Mouse (Mus musculus) embryonic facial prominence, embryonic 10.5 days (tissue): Measurements from ENCODE around the gene Rab3c. TPM values are rescaled to one million over a fixed set of nuclear protein-coding genes. Genes with fewer than 3 reads are reported as not detected.

ENCODE experiments used
- DNase-seq: peaks from one replicate; pipeline ENCODE4 v3.0.0-alpha.2; 2017; ENCODE audit warnings: low spot score
- H3K27ac ChIP-seq: fragments of 300-500 bp; sonication (generic); replicated peaks from 2 replicates; pipeline ENCODE4 v1.5.1; 2016; ENCODE audit warnings: mild to moderate bottlenecking
- H3K27me3 ChIP-seq: fragments of 300-500 bp; sonication (generic); replicated peaks from 2 replicates; pipeline ENCODE4 v1.6.1; 2016; ENCODE audit warnings: low read depth, mild to moderate bottlenecking; ENCODE audit not compliant: poor library complexity, severe bottlenecking
- H3K36me3 ChIP-seq: fragments of 300-500 bp; sonication (generic); replicated peaks from 2 replicates; pipeline ENCODE4 v1.6.1; 2016; ENCODE audit warnings: mild to moderate bottlenecking, moderate library complexity
- H3K4me1 ChIP-seq: fragments of 300-500 bp; sonication (generic); 2 replicates; pipeline ENCODE4 v1.6.1; 2016
- H3K4me3 ChIP-seq: fragments of 300-500 bp; sonication (generic); 2 replicates; pipeline ENCODE4 v1.5.1; 2016; ENCODE audit warnings: mild to moderate bottlenecking, moderate library complexity
- H3K9me3 ChIP-seq: fragments of 300-500 bp; sonication (generic); 2 replicates; pipeline ENCODE4 v1.6.1; 2016; ENCODE audit warnings: mild to moderate bottlenecking
- whole genome bisulfite sequencing: fragments of 180-500 bp; shearing (Covaris S2); methylation state at CpG from one replicate; pipeline ENCODE4 v1.1.7; 2016; 5-methylcytosine and 5-hydroxymethylcytosine counted together
- polyA plus RNA-seq: library from polyadenylated mRNA; unstranded; fragments of >200 nt; fragmentation: Nextera tagmentation; extraction: Ambion mirVana; gene quantifications from 2 replicates; pipeline ENCODE4 v1.2.1, GENCODE M21; 2016

Gene Rab3c
- polyA plus RNA-seq, 1 experiment from 2014 or later, result 2.9 TPM

- 90% methylated on average over 5 of the region's 5 CpGs for WGBS
- Histone ChIP-seq H3K4me3 (no peak overlapping the region), H3K9me3 (no peaks in the 10 kb centered on the region), H3K36me3 (no peaks in the 10 kb centered on the region), H3K27me3 (no peaks in the 10 kb centered on the region), H3K4me1 (no peaks in the 10 kb centered on the region), H3K27ac (no peak overlapping the region)
- DNase-seq, result no peak
Observed at GRCm38 (mm10) chr13:110116892-110117291, 163.9 kb downstream of the Rab3c start.

GRCm38 (mm10) chr13:110116316-110116715 is 164.5 kb downstream of the Rab3c start:
- no peak for DNase-seq
- Histone ChIP-seq H3K4me3 (no peak overlapping the region), H3K4me1 (no peaks in the 10 kb centered on the region), H3K27ac (no peak overlapping the region), H3K27me3 (no peaks in the 10 kb centered on the region), H3K36me3 (no peaks in the 10 kb centered on the region), H3K9me3 (no peaks in the 10 kb centered on the region)
- WGBS, result 86% methylated on average over 3 of the region's 3 CpGs

GRCm38 (mm10) chr13:110114870-110115645 is 165.7 kb downstream of the Rab3c start:
- Histone ChIP-seq H3K27ac (no peak overlapping the region), H3K4me1 (no peaks in the 10 kb centered on the region), H3K4me3 (no peak overlapping the region), H3K36me3 (no peaks in the 10 kb centered on the region), H3K27me3 (no peaks in the 10 kb centered on the region), H3K9me3 (no peaks in the 10 kb centered on the region)
- no peak for DNase-seq
- 65% methylated on average over 7 of the region's 7 CpGs for WGBS

- DNase-seq, result no peak
- WGBS, result 92% methylated on average over 6 of the region's 6 CpGs
- no peaks in the 10 kb centered on the region for H3K27me3 ChIP-seq
- no peak overlapping the region for H3K27ac ChIP-seq
- no peaks in the 10 kb centered on the region for H3K9me3 ChIP-seq
- no peak overlapping the region for H3K4me3 ChIP-seq
- no peaks in the 10 kb centered on the region for H3K36me3 ChIP-seq
- no peaks in the 10 kb centered on the region for H3K4me1 ChIP-seq
Observed at GRCm38 (mm10) chr13:110113711-110114110, 167.1 kb downstream of the Rab3c start.

- H3K4me3 ChIP-seq, result no peak overlapping the region
- no peak for DNase-seq
- peaks cover 8% of the 10 kb centered on the region; the same call in 1 of the 2 replicates for H3K4me1 ChIP-seq
- 85% methylated on average over 6 of the region's 6 CpGs for WGBS
- H3K36me3 ChIP-seq, result no peaks in the 10 kb centered on the region
- no peak overlapping the region for H3K27ac ChIP-seq
- H3K27me3 ChIP-seq, result no peaks in the 10 kb centered on the region
- H3K9me3 ChIP-seq, result no peaks in the 10 kb centered on the region
Observed at GRCm38 (mm10) chr13:110097424-110098050, 183.3 kb downstream of the Rab3c start.

GRCm38 (mm10) chr13:110094998-110095397 is 185.8 kb downstream of the Rab3c start:
- Histone ChIP-seq H3K36me3 (no peaks in the 10 kb centered on the region), H3K4me1 (peaks cover 8% of the 10 kb centered on the region; the same call in 1 of the 2 replicates), H3K9me3 (no peaks in the 10 kb centered on the region), H3K27ac (no peak overlapping the region; the same call in 1 of the 2 replicates), H3K4me3 (no peak overlapping the region), H3K27me3 (no peaks in the 10 kb centered on the region)
- DNase-seq, result no peak
- 84% methylated on average over 6 of the region's 6 CpGs for WGBS

- Histone ChIP-seq H3K36me3 (no peaks in the 10 kb centered on the region), H3K27me3 (no peaks in the 10 kb centered on the region), H3K4me1 (peaks cover 8% of the 10 kb centered on the region; the same call in 1 of the 2 replicates), H3K9me3 (no peaks in the 10 kb centered on the region), H3K27ac (no peak overlapping the region), H3K4me3 (no peak overlapping the region)
- WGBS, result 79% methylated on average over 17 of the region's 17 CpGs
- DNase-seq, result no peak
Observed at GRCm38 (mm10) chr13:110093720-110094685, 186.8 kb downstream of the Rab3c start.

- 95% methylated on average over 8 of the region's 8 CpGs for WGBS
- Histone ChIP-seq H3K27me3 (no peaks in the 10 kb centered on the region), H3K9me3 (no peaks in the 10 kb centered on the region), H3K4me3 (no peak overlapping the region), H3K27ac (no peak overlapping the region), H3K4me1 (no peaks in the 10 kb centered on the region), H3K36me3 (no peaks in the 10 kb centered on the region)
- DNase-seq, result no peak
Observed at GRCm38 (mm10) chr13:110083961-110084360, 196.8 kb downstream of the Rab3c start.

- DNase-seq, result no peak
- no peak overlapping the region for H3K4me3 ChIP-seq
- H3K9me3 ChIP-seq, result no peaks in the 10 kb centered on the region
- no peak overlapping the region for H3K27ac ChIP-seq
- H3K4me1 ChIP-seq, result no peaks in the 10 kb centered on the region
- no peaks in the 10 kb centered on the region for H3K27me3 ChIP-seq
- no peaks in the 10 kb centered on the region for H3K36me3 ChIP-seq
Observed at GRCm38 (mm10) chr13:110081174-110081573, 199.6 kb downstream of the Rab3c start.

GRCm38 (mm10) chr13:110075587-110075986 is 205.2 kb downstream of the Rab3c start:
- no peak overlapping the region for H3K27ac ChIP-seq
- no peak for DNase-seq

GRCm38 (mm10) chr13:110074180-110074579 is 206.6 kb downstream of the Rab3c start:
- 71% methylated on average over 2 of the region's 2 CpGs for WGBS
- H3K27me3 ChIP-seq, result no peaks in the 10 kb centered on the region
- no peaks in the 10 kb centered on the region for H3K9me3 ChIP-seq

More at GRCm38 (mm10) chr13:110075587-110075986, 205.2 kb downstream of the Rab3c start:
- Histone ChIP-seq H3K27me3 (no peaks in the 10 kb centered on the region), H3K4me3 (no peak overlapping the region), H3K4me1 (no peaks in the 10 kb centered on the region), H3K9me3 (no peaks in the 10 kb centered on the region), H3K36me3 (no peaks in the 10 kb centered on the region)
- WGBS, result 90% methylated on average over 9 of the region's 9 CpGs

GRCm38 (mm10) chr13:110067149-110067548 is 213.6 kb downstream of the Rab3c start:
- 85% methylated on average over 3 of the region's 3 CpGs for WGBS
- H3K27me3 ChIP-seq, result no peaks in the 10 kb centered on the region
- H3K4me3 ChIP-seq, result no peak overlapping the region
- H3K9me3 ChIP-seq, result no peaks in the 10 kb centered on the region
- H3K27ac ChIP-seq, result no peak overlapping the region
- no peak for DNase-seq
- no peaks in the 10 kb centered on the region for H3K36me3 ChIP-seq
- peaks cover 3% of the 10 kb centered on the region; the same call in 1 of the 2 replicates for H3K4me1 ChIP-seq

More at GRCm38 (mm10) chr13:110074180-110074579, 206.6 kb downstream of the Rab3c start:
- H3K4me3 ChIP-seq, result no peak overlapping the region
- no peak for DNase-seq
- no peak overlapping the region for H3K27ac ChIP-seq
- H3K36me3 ChIP-seq, result no peaks in the 10 kb centered on the region
- no peaks in the 10 kb centered on the region for H3K4me1 ChIP-seq
